Mouse (Mus musculus): ENCODE results near the gene Snf8.

DNA sequence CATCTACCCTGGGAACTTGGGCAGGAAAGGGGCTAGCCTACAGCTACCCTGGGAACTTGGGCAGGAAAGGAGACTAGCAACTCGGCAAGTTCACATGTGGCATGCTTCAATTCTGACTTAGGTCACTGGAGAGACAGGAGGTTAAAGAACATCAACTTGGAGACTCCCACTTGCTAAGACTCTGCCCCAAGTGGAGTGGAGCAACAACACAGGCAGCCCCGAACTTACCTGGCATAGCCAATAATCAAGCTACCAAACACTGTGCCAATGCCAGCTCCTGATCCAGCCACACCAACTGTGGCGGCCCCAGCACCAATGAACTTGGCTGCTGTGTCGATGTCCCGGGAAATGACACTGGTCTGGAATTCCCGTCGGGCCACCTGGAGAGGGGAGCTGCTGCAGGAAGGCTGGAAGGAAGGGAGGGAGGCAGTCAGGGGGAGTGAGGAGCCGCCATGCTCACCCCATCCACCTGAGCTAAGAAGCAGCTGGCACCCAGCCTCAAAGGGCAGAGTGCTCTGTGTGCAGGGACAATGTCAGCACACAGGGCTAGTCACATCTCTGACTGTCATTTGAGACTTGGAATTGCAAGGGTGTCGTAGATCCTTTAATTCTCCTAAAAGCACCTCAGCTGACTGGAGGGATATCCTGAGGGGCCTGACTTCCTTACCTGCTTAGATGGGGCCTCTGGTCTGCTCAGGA, 38.8 kb downstream of the Snf8 start:
- TF ChIP-seq CTCF (IDR thresholded peaks at IDR 0.05; ENCODE audit: control insufficient read depth, insufficient read depth, insufficient replicate concordance, low read depth, low read length) (no peak), POLR2A (IDR thresholded peaks at IDR 0.05; ENCODE audit: control insufficient read depth, low read depth, low read length) (no peak)
